Mouse (Mus musculus): ENCODE measurements at regions not wholly inside any gene's neighbourhood (a gene's known extent, or its start where the extent isn't known, plus 50 kb on each side); places are given as distances from the start of the nearest gene placed in this dataset.

DNA sequence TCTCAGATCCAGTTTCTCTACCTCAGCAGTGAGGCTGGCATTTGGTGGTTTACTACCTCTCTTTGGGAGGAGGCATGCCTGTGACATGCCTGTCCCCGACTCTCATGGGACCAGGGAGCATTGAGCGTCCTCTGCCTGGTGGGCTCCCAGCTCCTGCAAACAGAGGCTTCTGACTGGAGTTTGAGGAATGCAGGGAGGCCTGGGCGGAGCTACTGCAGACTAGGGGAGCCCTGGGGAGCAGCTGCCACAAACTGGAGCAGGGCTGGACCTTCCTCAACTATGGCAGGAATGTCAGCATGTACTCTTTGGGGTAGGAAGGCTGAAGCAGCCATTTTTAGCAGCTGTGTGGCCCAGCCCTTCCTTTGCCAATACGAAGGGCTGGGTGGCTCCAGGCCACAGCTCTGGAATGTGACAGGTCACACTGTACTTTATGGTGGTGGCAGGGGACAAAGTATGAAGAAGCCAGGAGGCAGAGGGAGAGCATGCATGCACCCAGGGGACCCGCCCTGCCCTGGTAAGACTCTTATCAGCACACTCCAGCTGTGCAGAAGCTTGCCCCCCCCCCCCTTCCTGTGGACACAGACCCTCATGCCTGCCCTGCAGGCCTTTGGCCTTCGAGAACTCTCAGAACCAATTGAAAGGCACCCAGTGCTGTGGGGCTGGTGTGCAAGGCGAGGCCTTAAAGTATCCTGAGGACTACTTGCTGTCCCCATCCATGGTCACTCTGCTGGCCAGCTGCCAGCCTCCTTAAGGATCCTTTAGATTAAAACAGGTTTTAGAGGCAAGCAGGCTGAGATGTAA is 129.5 kb downstream of the Gadd45g start:
- TF ChIP-seq CTCF (conservative IDR thresholded peaks at IDR 0.05; ENCODE audit: low read length) (no peak), NANOG (IDR thresholded peaks at IDR 0.05; ENCODE audit: borderline replicate concordance, low read length) (no peak)

All from E14TG2a.4 (cell line).